Mouse (Mus musculus) MEL (cell line): ENCODE measurements at regions not wholly inside any gene's neighbourhood (a gene's known extent, or its start where the extent isn't known, plus 50 kb on each side); places are given as distances from the start of the nearest gene placed in this dataset.

Source experiments
- CTCF ChIP-seq, 3 experiments: IDR thresholded peaks in 2 of 3; conservative IDR thresholded peaks in 1 of 3; 2 replicates each; pipeline ENCODE4 v1.5.1; 2011 to 2012; ENCODE audit warnings: low read length in 3 of 3, low read depth in 2 of 3, mild to moderate bottlenecking in 2 of 3, improper control_type of control experiment in 1 of 3, inconsistent platforms in 1 of 3, mixed read lengths in 1 of 3, moderate library complexity in 1 of 3; ENCODE audit not compliant: control insufficient read depth in 1 of 3, insufficient read depth in 1 of 3, poor library complexity in 1 of 3, severe bottlenecking in 1 of 3
- EP300 ChIP-seq, 2 experiments: IDR thresholded peaks; 2 replicates each; pipeline ENCODE4 v1.6.1; 2011; ENCODE audit warnings: improper control_type of control experiment in 2 of 2, low read length in 2 of 2, low read depth in 1 of 2, mild to moderate bottlenecking in 1 of 2
- MAFK ChIP-seq: IDR thresholded peaks from 2 replicates; pipeline ENCODE4 v1.6.1; 2011; ENCODE audit warnings: low read depth, mild to moderate bottlenecking, low read length, improper control_type of control experiment, borderline replicate concordance
- MAX ChIP-seq: IDR thresholded peaks from 2 replicates; pipeline ENCODE4 v1.6.1; 2011; ENCODE audit warnings: low read length, improper control_type of control experiment
- MXI1 ChIP-seq: IDR thresholded peaks from 2 replicates; pipeline ENCODE4 v1.6.1; 2011; ENCODE audit warnings: mild to moderate bottlenecking, low read depth, low read length, improper control_type of control experiment
- MYC ChIP-seq: IDR thresholded peaks from 2 replicates; pipeline ENCODE4 v1.6.1; 2011; ENCODE audit warnings: low read depth, mild to moderate bottlenecking, low read length, improper control_type of control experiment, moderate library complexity
- POLR2A ChIP-seq, 2 experiments: IDR thresholded peaks; 2 replicates each; pipeline ENCODE4 v1.6.1; 2011 to 2012; ENCODE audit warnings: low read length in 2 of 2, mild to moderate bottlenecking in 2 of 2, control low read depth in 1 of 2, improper control_type of control experiment in 1 of 2, low read depth in 1 of 2, moderate library complexity in 1 of 2; ENCODE audit not compliant: control insufficient read depth in 1 of 2, insufficient read depth in 1 of 2, poor library complexity in 1 of 2
- USF1 ChIP-seq: IDR thresholded peaks from 2 replicates; pipeline ENCODE4 v1.6.1; 2014; ENCODE audit warnings: low read depth, mild to moderate bottlenecking, inconsistent platforms, low read length, improper control_type of control experiment, moderate library complexity
- ZKSCAN1 ChIP-seq: IDR thresholded peaks from 2 replicates; pipeline ENCODE4 v1.6.1; 2012; ENCODE audit warnings: low read depth, mild to moderate bottlenecking, inconsistent platforms, low read length, improper control_type of control experiment, moderate library complexity

- TF ChIP-seq USF1, result no peak
- no peak for TF ChIP-seq MYC
- no peak for TF ChIP-seq MAX
- TF ChIP-seq MAFK, result no peak
- TF ChIP-seq EP300 (IDR thresholded peaks at IDR 0.05; ENCODE audit: low read depth in 1 of 2, low read length in 2 of 2), result no peak
- no peak for TF ChIP-seq ZKSCAN1
- no peak for TF ChIP-seq MXI1
- TF ChIP-seq POLR2A (IDR thresholded peaks at IDR 0.05; ENCODE audit: control insufficient read depth in 1 of 2, insufficient read depth in 1 of 2, low read depth in 1 of 2, low read length in 2 of 2, poor library complexity in 1 of 2), result no peak
- TF ChIP-seq CTCF (IDR thresholded peaks at IDR 0.05 in 2 of 3, conservative IDR thresholded peaks at IDR 0.05 in 1 of 3; ENCODE audit: control insufficient read depth in 1 of 3, insufficient read depth in 1 of 3, low read depth in 2 of 3, low read length in 3 of 3, poor library complexity in 1 of 3, severe bottlenecking in 1 of 3), result no peak
These were observed 56.7 kb upstream of the Fam78b start for GRCm38 (mm10) chr1:166944540-166944939.
